Mouse (Mus musculus) embryonic facial prominence, embryonic 15.5 days (tissue): ENCODE measurements around the gene Acer1. TPM values are rescaled to one million over a fixed set of nuclear protein-coding genes. Genes with fewer than 3 reads are reported as not detected.

ENCODE experiments used
- ATAC-seq: fragments of 200-750 bp; cut with Nextera tagmentation; 2 replicates; pipeline ENCODE4 v1.8.0; 2017; ENCODE audit warnings: low read depth, moderate TSS enrichment; ENCODE audit not compliant: insufficient number of reproducible peaks, low FRiP score, low TSS enrichment
- H3K27ac ChIP-seq: fragments of 300-500 bp; sonication (generic); replicated peaks from 2 replicates; pipeline ENCODE4 v1.5.1; 2015; ENCODE audit warnings: mild to moderate bottlenecking, inconsistent platforms
- H3K27me3 ChIP-seq: fragments of 300-500 bp; sonication (generic); 2 replicates; pipeline ENCODE4 v1.6.1; 2015; ENCODE audit warnings: inconsistent platforms
- H3K36me3 ChIP-seq: fragments of 300-500 bp; sonication (generic); 2 replicates; pipeline ENCODE4 v1.6.1; 2015; ENCODE audit warnings: mild to moderate bottlenecking, inconsistent platforms
- H3K4me1 ChIP-seq: fragments of 300-500 bp; sonication (generic); 2 replicates; pipeline ENCODE4 v1.6.1; 2015; ENCODE audit warnings: inconsistent platforms
- H3K4me2 ChIP-seq: fragments of 300-500 bp; sonication (generic); replicated peaks from 2 replicates; pipeline ENCODE4 v1.6.1; 2015; ENCODE audit warnings: mild to moderate bottlenecking, inconsistent platforms
- H3K4me3 ChIP-seq: fragments of 300-500 bp; sonication (generic); replicated peaks from 2 replicates; pipeline ENCODE4 v1.5.1; 2015; ENCODE audit warnings: mild to moderate bottlenecking, inconsistent platforms
- H3K9ac ChIP-seq: fragments of 300-500 bp; sonication (generic); 2 replicates; pipeline ENCODE4 v1.6.1; 2015; ENCODE audit warnings: inconsistent platforms
- H3K9me3 ChIP-seq: fragments of 300-500 bp; sonication (generic); replicated peaks from 2 replicates; pipeline ENCODE4 v1.6.1; 2016; ENCODE audit warnings: inconsistent platforms
- WGBS: fragments of 180-500 bp; shearing (Covaris S2); methylation state at CpG from one replicate; pipeline ENCODE4 v1.1.7; 2015; 5-methylcytosine and 5-hydroxymethylcytosine counted together
- polyA plus RNA-seq: library from polyadenylated mRNA; unstranded; fragments of >200 nt; fragmentation: Nextera tagmentation; extraction: Ambion mirVana; gene quantifications from 2 replicates; pipeline ENCODE4 v1.2.1, GENCODE M21; 2015

The Acer1 gene
- polyA plus RNA-seq, 1 experiment from 2014 or later: 10.4 TPM

- 3% methylated on average over 76 of the region's 76 CpGs for WGBS
- Histone ChIP-seq H3K4me3 (peak within 1 kb of the TSS; percentile 92), H3K36me3 (no peaks in the 10 kb centered on the region), H3K9ac (peak within 1 kb of the TSS; percentile 99), H3K4me2 (peak within 1 kb of the TSS; percentile 87), H3K27me3 (no peaks in the 10 kb centered on the region), H3K27ac (peak within 1 kb of the TSS; percentile 58; the same call in 1 of the 2 replicates), H3K9me3 (no peaks in the 10 kb centered on the region), H3K4me1 (peaks cover 28% of the 10 kb centered on the region)
- ATAC-seq: peak; percentile 97
Measured at GRCm38 (mm10) chr17:56935363-56936131, 46.4 kb downstream of the Acer1 start, which contains the start of gene Mllt1. Gene Mllt1, minus strand, starts transcription at chr17:56935415.

DNA sequence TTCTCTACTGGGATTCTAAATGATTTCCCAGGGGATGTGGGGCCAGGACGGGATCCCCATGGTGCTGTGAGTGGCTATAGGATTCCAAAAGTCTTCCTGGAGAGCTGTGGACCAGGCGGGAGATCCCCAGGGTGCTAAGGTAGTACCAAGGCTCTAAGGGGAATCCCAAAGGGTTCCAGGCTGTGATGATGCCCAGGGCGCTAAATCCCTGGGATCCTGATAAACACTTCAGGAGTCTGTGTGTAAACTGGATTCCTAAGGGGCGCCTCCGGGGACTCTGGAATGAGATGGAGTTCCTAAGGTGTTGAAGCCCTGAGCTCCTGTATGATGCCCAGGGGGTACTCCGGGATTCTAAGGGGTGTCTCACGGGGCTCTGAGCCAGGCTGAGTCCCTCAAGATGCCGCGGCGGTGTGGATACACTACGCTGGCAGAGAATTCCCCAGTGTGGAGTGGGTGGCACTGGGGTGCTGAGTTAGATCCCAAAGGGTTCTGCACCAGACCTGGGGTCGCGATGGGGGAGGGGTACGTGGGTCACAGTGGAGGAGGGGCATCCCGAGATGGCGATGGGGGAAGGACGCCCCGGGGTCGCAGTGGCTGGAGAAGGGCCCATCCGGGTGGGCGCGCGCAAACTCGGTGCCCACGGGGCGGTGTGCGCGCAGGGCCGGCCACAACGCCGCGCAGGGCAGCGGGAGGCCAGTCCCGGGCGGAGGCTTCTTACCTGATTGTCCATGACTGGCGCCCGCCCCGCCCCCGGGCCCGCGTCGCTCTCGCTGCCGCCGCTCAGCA, 47.2 kb downstream of the Acer1 start:
- Histone ChIP-seq H3K36me3 (no peaks in the 10 kb centered on the region), H3K4me2 (peak overlapping the region; percentile 87), H3K27me3 (no peaks in the 10 kb centered on the region), H3K4me3 (peak overlapping the region; percentile 92), H3K27ac (peak overlapping the region; percentile 58; the same call in 1 of the 2 replicates), H3K4me1 (peaks cover 28% of the 10 kb centered on the region), H3K9me3 (no peaks in the 10 kb centered on the region), H3K9ac (peak overlapping the region; percentile 99)
- ATAC-seq: peak; percentile 27
- 1% methylated on average over 41 of the region's 45 CpGs for WGBS

GRCm38 (mm10) chr17:56933395-56933794, 48.5 kb downstream of the Acer1 start:
- 98% methylated on average over 2 of the region's 2 CpGs for WGBS
- Histone ChIP-seq H3K4me3 (no peak overlapping the region), H3K4me2 (peak overlapping the region; percentile 87; the same call in 1 of the 2 replicates), H3K9ac (no peak overlapping the region), H3K36me3 (no peaks in the 10 kb centered on the region), H3K27ac (no peak overlapping the region), H3K9me3 (no peaks in the 10 kb centered on the region), H3K4me1 (peaks cover 28% of the 10 kb centered on the region), H3K27me3 (no peaks in the 10 kb centered on the region)
- no peak for ATAC-seq

GRCm38 (mm10) chr17:56930026-56930425, 51.9 kb downstream of the Acer1 start:
- H3K4me3 ChIP-seq: no peak overlapping the region
- WGBS: 90% methylated on average over 8 of the region's 8 CpGs

GRCm38 (mm10) chr17:56929530-56929929, 52.4 kb downstream of the Acer1 start:
- H3K36me3 ChIP-seq: peaks cover 18% of the 10 kb centered on the region
- no peak overlapping the region for H3K27ac ChIP-seq
- H3K4me1 ChIP-seq: peaks cover 27% of the 10 kb centered on the region
- ATAC-seq: no peak
- H3K9me3 ChIP-seq: no peaks in the 10 kb centered on the region
- H3K27me3 ChIP-seq: no peaks in the 10 kb centered on the region
- H3K4me2 ChIP-seq: no peak overlapping the region
- H3K9ac ChIP-seq: no peak overlapping the region
- WGBS: 81% methylated on average over 1 of the region's 1 CpGs
- no peak overlapping the region for H3K4me3 ChIP-seq

More at GRCm38 (mm10) chr17:56930026-56930425, 51.9 kb downstream of the Acer1 start:
- H3K36me3 ChIP-seq: peaks cover 13% of the 10 kb centered on the region
- ATAC-seq: no peak
- no peak overlapping the region for H3K27ac ChIP-seq
- no peak overlapping the region for H3K9ac ChIP-seq
- no peaks in the 10 kb centered on the region for H3K9me3 ChIP-seq
- H3K4me1 ChIP-seq: peaks cover 28% of the 10 kb centered on the region
- H3K27me3 ChIP-seq: no peaks in the 10 kb centered on the region
- no peak overlapping the region for H3K4me2 ChIP-seq

GRCm38 (mm10) chr17:56929101-56929500, 52.8 kb downstream of the Acer1 start:
- H3K4me3 ChIP-seq: no peak overlapping the region
- no peaks in the 10 kb centered on the region for H3K9me3 ChIP-seq
- H3K9ac ChIP-seq: no peak overlapping the region
- no peak overlapping the region for H3K27ac ChIP-seq
- H3K4me2 ChIP-seq: no peak overlapping the region
- ATAC-seq: no peak
- H3K27me3 ChIP-seq: no peaks in the 10 kb centered on the region
- peaks cover 22% of the 10 kb centered on the region for H3K36me3 ChIP-seq
- peaks cover 23% of the 10 kb centered on the region for H3K4me1 ChIP-seq

GRCm38 (mm10) chr17:56925998-56926397, 55.9 kb downstream of the Acer1 start:
- Histone ChIP-seq H3K4me3 (no peak overlapping the region), H3K4me2 (no peak overlapping the region), H3K36me3 (peaks cover 40% of the 10 kb centered on the region), H3K4me1 (no peaks in the 10 kb centered on the region), H3K27me3 (no peaks in the 10 kb centered on the region), H3K9me3 (no peaks in the 10 kb centered on the region), H3K9ac (no peak overlapping the region), H3K27ac (no peak overlapping the region)
- WGBS: 85% methylated on average over 2 of the region's 2 CpGs
- no peak for ATAC-seq

GRCm38 (mm10) chr17:56919725-56920124, 62.2 kb downstream of the Acer1 start:
- Histone ChIP-seq H3K36me3 (peaks cover 79% of the 10 kb centered on the region), H3K4me1 (no peaks in the 10 kb centered on the region), H3K4me3 (no peak overlapping the region), H3K4me2 (no peak overlapping the region), H3K27ac (no peak overlapping the region), H3K9ac (no peak overlapping the region), H3K27me3 (no peaks in the 10 kb centered on the region), H3K9me3 (no peaks in the 10 kb centered on the region)
- 80% methylated on average over 3 of the region's 3 CpGs for WGBS
- ATAC-seq: no peak

GRCm38 (mm10) chr17:56917166-56917565, 64.8 kb downstream of the Acer1 start:
- no peaks in the 10 kb centered on the region for H3K4me1 ChIP-seq
- H3K4me3 ChIP-seq: no peak overlapping the region
- no peak overlapping the region for H3K27ac ChIP-seq
- H3K36me3 ChIP-seq: peaks cover 77% of the 10 kb centered on the region
- no peak overlapping the region for H3K9ac ChIP-seq
- 92% methylated on average over 2 of the region's 2 CpGs for whole genome bisulfite sequencing
- no peak overlapping the region for H3K4me2 ChIP-seq
- no peaks in the 10 kb centered on the region for H3K27me3 ChIP-seq
- no peak for ATAC-seq
- no peaks in the 10 kb centered on the region for H3K9me3 ChIP-seq

- Histone ChIP-seq H3K9me3 (no peaks in the 10 kb centered on the region), H3K36me3 (peaks cover 72% of the 10 kb centered on the region), H3K27ac (no peak overlapping the region), H3K4me3 (no peak overlapping the region), H3K27me3 (no peaks in the 10 kb centered on the region), H3K4me1 (no peaks in the 10 kb centered on the region), H3K9ac (no peak overlapping the region), H3K4me2 (no peak overlapping the region)
- no peak for ATAC-seq
Measured at GRCm38 (mm10) chr17:56913444-56913843, 68.5 kb downstream of the Acer1 start.

DNA sequence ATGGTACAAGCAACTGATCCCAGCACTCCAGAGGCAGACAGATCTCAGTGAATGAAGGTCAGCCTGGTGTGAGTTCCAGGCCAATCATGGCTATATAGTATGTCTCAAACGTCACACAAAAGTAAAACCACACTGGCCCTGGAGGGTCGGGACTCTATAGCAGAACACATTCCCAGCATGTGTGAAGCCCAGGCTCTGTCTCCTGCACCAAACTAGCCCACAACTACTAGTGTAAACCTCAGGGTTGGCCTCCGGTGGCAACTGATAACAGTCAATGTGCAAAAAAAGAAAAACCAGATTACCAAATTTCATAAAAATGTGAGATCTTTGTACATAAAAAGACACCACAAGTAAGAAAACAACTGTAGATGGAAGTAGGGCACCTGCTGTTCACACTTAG, 68.9 kb downstream of the Acer1 start:
- Histone ChIP-seq H3K4me3 (no peak overlapping the region), H3K4me1 (peaks cover 2% of the 10 kb centered on the region; the same call in 1 of the 2 replicates), H3K9me3 (no peaks in the 10 kb centered on the region), H3K9ac (no peak overlapping the region), H3K36me3 (peaks cover 71% of the 10 kb centered on the region), H3K27me3 (no peaks in the 10 kb centered on the region), H3K4me2 (no peak overlapping the region), H3K27ac (no peak overlapping the region)
- ATAC-seq: no peak
- 83% methylated on average over 3 of the region's 3 CpGs for WGBS
